Mouse (Mus musculus) urinary bladder, postnatal 4 days (tissue): ENCODE data around the gene Npr3.
"Not testable (repeated sequence)": the region's sequence is repeated elsewhere in the genome, so short reads cannot be mapped to it uniquely, and the experiment has no call there.

Experiments used
- DNase-seq, 2 experiments: peaks; one replicate each; pipeline ENCODE4 v3.0.0; 2021 to 2022; ENCODE audit warnings: low spot score in 2 of 2

Npr3 gene

GRCm38 (mm10) chr15:11882508-11883205 is 24.4 kb downstream of the Npr3 start:
- no peak for DNase-seq

DNA sequence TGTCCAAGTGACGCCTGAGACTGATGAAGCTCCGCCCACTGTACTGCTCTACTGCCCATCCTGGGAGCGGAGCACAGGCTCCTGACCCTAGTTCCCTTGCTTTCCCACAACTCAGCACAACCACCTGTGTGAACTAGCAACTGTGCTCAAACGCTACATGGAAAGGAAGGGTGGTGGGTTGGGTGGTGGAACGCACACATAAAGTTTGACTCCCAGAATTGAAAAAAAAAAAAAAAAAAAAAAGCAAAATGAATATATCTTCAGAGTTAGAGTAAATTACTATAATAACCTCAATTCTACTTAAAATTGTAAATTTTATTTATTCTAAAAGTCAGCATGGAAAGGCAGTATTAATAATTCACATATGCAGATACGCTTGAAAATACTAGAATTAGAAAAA is 25.3 kb downstream of the Npr3 start:
- no peak for DNase-seq

DNA sequence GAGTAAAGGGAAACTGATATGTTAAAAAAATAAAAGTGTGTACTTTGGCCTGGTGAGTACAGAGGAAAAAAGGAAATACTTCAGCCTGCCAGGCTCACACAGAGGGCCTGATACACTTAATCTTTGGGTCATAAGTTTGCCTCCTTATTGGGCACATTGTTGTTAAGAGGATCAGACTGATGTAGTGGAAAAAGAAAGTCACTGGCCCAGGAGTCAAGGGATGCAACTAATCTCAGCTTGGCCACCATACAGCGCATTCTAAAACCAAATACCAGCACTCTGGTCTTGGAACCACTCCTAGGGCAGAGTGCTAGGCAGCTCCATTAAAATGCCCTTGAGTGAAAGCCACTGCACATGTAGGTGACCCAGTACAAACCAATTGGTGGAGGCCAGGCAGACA is 28.8 kb downstream of the Npr3 start:
- DNase-seq = no peak

GRCm38 (mm10) chr15:11877273-11877672 is 29.8 kb downstream of the Npr3 start:
- no peak for DNase-seq

- DNase-seq = no peak
Measured at GRCm38 (mm10) chr15:11866918-11867317, 40.2 kb downstream of the Npr3 start.

DNA sequence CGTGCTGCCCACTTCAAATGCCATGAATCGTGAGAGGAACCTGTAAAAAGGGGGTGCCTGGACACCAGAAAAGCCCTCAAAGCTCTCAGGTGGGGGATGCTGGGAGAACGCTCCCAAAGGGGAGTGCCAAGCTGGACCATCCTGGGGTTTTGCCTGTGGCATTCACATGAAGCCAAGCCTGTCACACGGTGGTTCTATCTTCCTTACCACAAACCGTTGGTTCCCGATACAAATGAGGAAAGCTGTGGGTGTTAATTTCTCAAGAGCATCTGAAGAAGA is 43.6 kb downstream of the Npr3 start:
- DNase-seq = no peak

GRCm38 (mm10) chr15:11862785-11863539 is 44.1 kb downstream of the Npr3 start:
- no peak for DNase-seq

DNA sequence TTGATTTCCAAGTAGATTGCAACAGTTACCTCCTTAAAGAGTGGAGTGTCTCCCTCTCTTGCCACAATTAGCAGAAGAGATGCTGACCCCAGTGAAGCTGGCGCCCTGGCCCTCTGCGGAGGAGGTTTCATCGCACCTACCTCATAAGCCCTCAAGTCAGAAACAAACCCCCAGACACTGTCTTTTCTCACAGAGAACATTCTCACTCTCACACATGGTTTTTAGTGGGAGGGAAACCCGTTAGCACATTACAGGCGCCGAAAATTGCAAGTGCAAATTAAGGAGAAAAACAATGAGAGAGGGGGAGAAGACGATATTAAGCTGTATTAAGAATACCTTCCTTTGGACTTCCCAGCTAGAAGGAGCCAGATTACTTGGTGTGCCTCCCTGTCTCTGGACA is 44.8 kb downstream of the Npr3 start:
- no peak for DNase-seq

DNA sequence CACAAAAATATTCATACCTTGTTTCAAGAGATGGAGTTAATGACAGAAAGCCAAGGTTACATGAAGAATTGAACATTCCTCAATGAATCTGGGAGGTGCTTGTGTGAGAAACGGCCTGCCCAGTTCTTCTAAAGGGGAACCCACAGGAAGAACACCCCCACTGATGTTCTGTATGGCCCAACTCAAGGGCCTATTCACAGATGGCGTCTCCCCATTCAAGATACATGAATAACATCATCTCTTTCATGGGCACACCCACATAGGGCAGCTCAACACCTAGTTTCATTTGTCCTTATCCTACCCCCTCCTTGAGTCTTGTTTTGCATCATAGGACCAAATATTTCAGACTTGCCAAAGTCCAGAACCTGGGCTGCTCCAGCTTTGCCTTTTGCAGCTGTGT is 46.8 kb downstream of the Npr3 start:
- no peak for DNase-seq

DNA sequence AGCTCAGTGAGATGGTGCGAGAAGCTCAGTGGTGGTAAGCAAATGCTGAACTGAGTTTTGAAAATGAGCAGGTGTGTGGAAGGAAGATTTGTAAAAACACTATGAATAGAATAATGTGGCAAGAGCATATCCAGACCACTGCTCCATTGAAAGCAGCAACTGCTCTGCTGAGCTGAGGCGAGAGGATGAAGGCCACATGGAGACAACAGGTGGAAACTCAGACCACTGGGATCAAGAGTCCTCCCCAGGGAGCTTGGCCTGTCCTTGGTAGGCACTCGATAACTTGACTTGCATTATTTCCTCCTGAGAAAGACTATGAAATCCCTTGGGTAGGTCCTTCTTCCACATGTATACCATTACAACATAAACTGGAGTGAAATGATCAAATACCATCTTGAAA is 47.3 kb downstream of the Npr3 start:
- no peak for DNase-seq

DNA sequence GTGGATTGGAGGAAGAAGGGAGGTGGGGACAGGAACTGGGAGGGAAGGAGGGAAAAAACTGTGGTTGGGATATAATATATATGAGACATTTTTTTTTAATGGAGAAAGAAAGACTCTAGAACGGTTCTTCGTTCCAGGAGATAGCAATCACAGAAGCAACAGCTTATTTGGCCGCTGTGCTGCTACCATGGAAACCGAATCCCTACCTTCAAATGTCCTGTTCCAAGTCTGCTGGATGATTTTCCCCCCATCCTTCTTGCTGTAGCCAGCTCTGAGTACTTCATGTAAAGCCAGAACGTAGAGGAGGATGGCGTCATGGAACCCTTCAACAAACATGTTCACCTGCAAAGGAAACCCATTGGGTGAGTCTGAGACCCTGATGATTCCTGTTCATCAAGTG is 48.7 kb downstream of the Npr3 start:
- DNase-seq = no peak

- no peak for DNase-seq
Measured at GRCm38 (mm10) chr15:11845204-11846062, 61.7 kb downstream of the Npr3 start.

DNA sequence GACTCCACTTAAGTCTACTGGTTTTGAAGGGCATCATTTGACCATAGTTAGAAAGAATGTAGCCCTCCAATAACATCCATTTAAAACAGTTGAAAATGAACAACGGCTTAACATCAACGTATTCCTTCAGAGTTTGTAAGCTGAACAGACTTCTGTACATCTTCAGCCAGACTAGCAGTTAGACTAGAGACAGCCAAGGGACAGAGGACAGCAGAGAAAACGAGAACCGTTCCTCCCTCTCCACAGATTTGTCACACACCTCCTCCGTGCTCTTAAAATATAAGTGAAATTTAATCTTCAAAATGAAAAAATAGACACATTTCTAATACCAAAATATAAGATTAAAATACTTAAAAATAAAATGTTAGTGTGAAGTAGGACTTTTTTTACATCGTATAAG is 63.0 kb downstream of the Npr3 start:
- no peak for DNase-seq

DNA sequence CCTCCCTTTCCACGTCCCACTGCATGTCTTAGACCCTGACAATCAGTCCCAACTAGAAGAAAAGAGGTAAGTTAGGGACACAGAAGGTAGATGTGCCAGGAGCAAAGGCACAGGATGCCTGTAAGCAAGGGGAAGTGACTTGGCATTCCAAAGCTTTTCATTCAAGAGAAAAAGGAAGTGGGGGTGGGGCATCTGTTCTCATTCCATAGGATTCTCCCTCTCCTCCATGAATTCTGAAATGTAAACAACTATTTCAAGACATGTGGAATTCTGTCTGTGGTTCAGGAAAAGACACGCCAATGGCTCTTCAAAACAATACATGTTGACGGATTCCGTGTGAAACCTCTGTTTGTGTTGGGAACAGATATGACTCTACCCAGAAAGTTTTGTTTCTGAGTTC is 65.3 kb downstream of the Npr3 start:
- no peak for DNase-seq

GRCm38 (mm10) chr15:11835913-11836312 is 71.2 kb downstream of the Npr3 start:
- no peak for DNase-seq

DNA sequence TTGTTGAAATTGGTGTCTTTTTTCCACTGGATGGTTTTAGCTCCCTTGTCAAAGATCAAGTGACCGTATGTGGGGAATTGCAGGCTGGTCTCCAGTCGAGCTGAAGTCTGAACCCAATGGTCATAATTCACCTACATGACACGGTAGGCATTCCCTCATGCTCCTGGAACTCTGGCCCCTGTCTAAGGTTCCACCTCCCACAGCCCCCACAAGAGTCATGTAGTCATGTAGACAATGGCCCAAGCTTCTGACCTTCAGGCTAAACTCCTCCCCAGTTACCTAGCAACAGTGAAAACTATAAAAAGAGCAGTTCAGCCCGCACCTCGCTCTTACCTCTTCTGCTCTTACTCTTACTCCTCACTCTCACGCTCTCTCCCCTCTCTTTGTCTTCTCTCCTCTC is 84.7 kb downstream of the Npr3 start:
- DNase-seq = not testable (repeated sequence)

- no peak for DNase-seq
Measured at GRCm38 (mm10) chr15:11815551-11815950, 91.5 kb downstream of the Npr3 start.

DNA sequence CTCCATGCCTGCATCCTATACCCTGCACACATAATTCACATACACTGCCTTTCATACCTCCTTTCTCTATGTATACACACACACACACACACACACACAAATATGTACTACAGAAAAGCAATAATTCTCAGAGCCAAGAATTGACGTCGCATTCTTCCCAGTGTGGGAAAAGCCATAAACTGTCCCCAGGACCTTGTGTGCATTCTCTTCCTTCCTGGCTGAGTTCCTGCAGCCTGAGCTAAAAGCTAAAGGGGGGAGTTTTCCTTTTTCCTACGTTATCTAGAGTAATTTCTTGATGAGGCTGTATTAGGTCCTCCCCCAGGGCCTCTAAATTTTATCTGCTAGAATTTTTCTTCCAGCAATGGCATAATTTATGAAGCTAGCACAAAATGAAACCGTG is 103.5 kb downstream of the Npr3 start:
- no peak for DNase-seq

- DNase-seq = no peak
Measured at GRCm38 (mm10) chr15:11801863-11802722, 105.0 kb downstream of the Npr3 start.

DNA sequence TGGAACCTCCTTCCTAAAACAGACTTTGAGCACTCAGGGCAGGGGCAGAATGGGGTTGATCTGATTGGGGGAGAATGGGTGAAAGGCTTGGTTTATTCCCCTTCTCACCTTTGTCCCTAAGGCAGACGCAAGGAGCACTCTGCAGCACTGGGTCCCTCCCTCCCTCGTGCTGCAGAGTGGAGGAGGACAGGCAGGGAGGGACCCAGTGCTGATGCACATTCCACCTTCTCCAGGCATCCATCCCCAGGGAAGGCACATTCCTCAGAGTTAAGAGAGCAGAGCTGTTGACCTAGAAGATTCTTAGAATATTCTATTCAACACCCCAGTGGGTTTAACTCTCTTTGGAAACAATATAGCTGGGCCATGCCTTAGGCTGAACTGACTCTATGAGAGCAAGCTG is 112.5 kb downstream of the Npr3 start:
- DNase-seq = no peak
